ENCODE assay signal across 10 mouse cellular contexts in the genomic region with DNA sequence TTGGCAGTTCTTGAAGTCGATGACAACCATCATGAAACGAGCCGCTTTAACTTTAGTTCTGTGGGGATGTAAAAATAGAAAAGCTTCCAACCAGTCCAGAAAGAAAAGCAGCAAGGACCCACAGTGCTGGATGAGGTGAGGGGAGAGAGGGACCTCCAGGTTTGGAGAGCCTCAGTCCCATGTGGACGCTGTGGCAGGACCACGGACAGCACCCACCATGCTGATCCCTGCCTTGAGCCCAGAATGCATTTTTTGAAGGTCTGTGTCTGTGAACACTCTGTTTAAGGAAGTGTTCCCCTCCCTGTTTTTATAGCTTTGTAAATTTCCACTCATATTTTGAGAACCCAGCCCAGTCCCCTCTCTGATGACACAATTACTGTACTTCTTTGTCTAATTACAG. TPM values are rescaled to one million over a fixed set of nuclear protein-coding genes. Genes with fewer than 3 reads are reported as not detected.
DNase-seq lines count a peak whose midpoint lies in the region; ATAC-seq lines count a peak whose summit lies in the region.
"Had no signal": no experiment of that assay in that cellular context is flagged by ENCODE, and none has a peak within 500 bp of the region (broad histone marks: within the 10 kb centered on the region; RNA-seq: fewer than 3 reads in every experiment).

No protein-coding gene starts in this region.

- H3K36me3 ChIP-seq in heart, embryonic 12.5 days, result no peaks in the 10 kb centered on the region

- no peak for DNase-seq in frontal cortex, adult 2 months (ENCODE audit: extremely low spot score in 1 of 2, low spot score in 1 of 2)
- peak; percentile 47 for DNase-seq in lung, postnatal 10 days
- DNase-seq in lung, adult 18-20 months, result no peak
- peak; percentile 60 for DNase-seq in adrenal gland, postnatal 25 days
- DNase-seq in lung, postnatal 14 days, result peak; percentile 19
- no peak for DNase-seq in yolk sac, embryonic 10.5 days (ENCODE audit: low spot score)
- DNase-seq: cerebellum, adult 8-10 months had no signal

- no peak overlapping the region for H3K27ac ChIP-seq in heart, embryonic 12.5 days (ENCODE audit: poor library complexity, severe bottlenecking)

- no peaks in the 10 kb centered on the region for H3K27me3 ChIP-seq in heart, embryonic 12.5 days (replicated peaks)

- H3K4me2 ChIP-seq in heart, embryonic 12.5 days, result no peak overlapping the region

- H3K9ac ChIP-seq in heart, embryonic 12.5 days, result no peak overlapping the region

- H3K9me3 ChIP-seq in heart, embryonic 12.5 days (replicated peaks), result no peaks in the 10 kb centered on the region
- H3K9me3 ChIP-seq: megakaryocyte, embryonic 14.5 days had no signal

- WGBS in heart, embryonic 12.5 days, result 39% methylated on average over 5 of the region's 5 CpGs

- 0 out of 2 replicates have a peak, but pooled peaks cover 2% of the 10 kb centered on the region for H3K4me1 ChIP-seq in heart, embryonic 12.5 days (replicated peaks)
- H3K4me1 ChIP-seq: megakaryocyte, embryonic 14.5 days had no signal

- no peak overlapping the region for H3K4me3 ChIP-seq in heart, embryonic 12.5 days
- H3K4me3 ChIP-seq: megakaryocyte, embryonic 14.5 days had no signal

- peak; percentile 7; the same call in 1 of the 2 replicates for ATAC-seq in frontal cortex, adult (ENCODE audit: low TSS enrichment)
- no peak for ATAC-seq in heart, embryonic 12.5 days (ENCODE audit: insufficient number of reproducible peaks, low FRiP score)

RNA-seq across cellular contexts. Expression of a gene that starts 15.5 kb away (rescaled TPM):
- 289 and 299 TPM in 2 replicates for polyA plus RNA-seq in frontal cortex, adult 2 months (2012; rRNA removed)
- 5.0 and 9.5 TPM in 2 replicates for total RNA-seq in adrenal gland, postnatal 25 days (2021)
- 9.7 and 11.8 TPM in 2 replicates for polyA plus RNA-seq in heart, embryonic 12.5 days (2016; fragmentation: Nextera tagmentation; extraction: Ambion mirVana)

Comparison
In these comparisons a context has a peak if more than half of its experiments do, and no peak if none do; other contexts are left out.
1. DNase-seq: peak in lung, postnatal 10 days (single experiment), adrenal gland, postnatal 25 days (single experiment) and lung, postnatal 14 days (single experiment); none in frontal cortex, adult 2 months (0 of 2), lung, adult 18-20 months (0 of 2) and yolk sac, embryonic 10.5 days (single experiment).
2. RNA of a gene that starts 15.5 kb away (polyA plus RNA-seq): 289 to 299 TPM in frontal cortex, adult 2 months; 9.7 to 11.8 TPM in heart, embryonic 12.5 days; every median in the first group is over 10 times any median in the second.